Mouse (Mus musculus) heart, embryonic 11.5 days (tissue): Measurements from ENCODE around the gene Fam234a. TPM values are rescaled to one million over a fixed set of nuclear protein-coding genes. Genes with fewer than 3 reads are reported as not detected.
"Not testable (repeated sequence)": the region's sequence is repeated elsewhere in the genome, so short reads cannot be mapped to it uniquely, and the experiment has no call there.

Source experiments
- ATAC-seq: fragments of 200-750 bp; cut with Nextera tagmentation; replicated peaks from 2 replicates; pipeline ENCODE4 v1.8.0; 2017; ENCODE audit warnings: moderate library complexity; ENCODE audit not compliant: insufficient number of reproducible peaks, low FRiP score, low TSS enrichment
- H3K27ac ChIP-seq: fragments of 300-500 bp; sonication (generic); 2 replicates; pipeline ENCODE4 v1.5.1; 2014; ENCODE audit warnings: mild to moderate bottlenecking, low read depth, low read length
- H3K27me3 ChIP-seq: fragments of 300-500 bp; sonication (generic); 2 replicates; pipeline ENCODE4 v1.6.1; 2014; ENCODE audit warnings: mild to moderate bottlenecking, low read length, mixed read lengths; ENCODE audit not compliant: control insufficient read depth, insufficient read depth
- H3K36me3 ChIP-seq: fragments of 300-500 bp; sonication (generic); 2 replicates; pipeline ENCODE4 v1.6.1; 2014; ENCODE audit warnings: mild to moderate bottlenecking, low read length, moderate library complexity, mixed read lengths; ENCODE audit not compliant: control insufficient read depth, insufficient read depth
- H3K4me1 ChIP-seq: fragments of 300-500 bp; sonication (generic); 2 replicates; pipeline ENCODE4 v1.6.1; 2014; ENCODE audit warnings: low read length; ENCODE audit not compliant: control insufficient read depth, insufficient read depth
- H3K4me2 ChIP-seq: fragments of 300-500 bp; sonication (generic); 2 replicates; pipeline ENCODE4 v1.6.1; 2014; ENCODE audit warnings: mild to moderate bottlenecking, moderate library complexity
- H3K4me3 ChIP-seq: fragments of 300-500 bp; sonication (generic); 2 replicates; pipeline ENCODE4 v1.5.1; 2014; ENCODE audit warnings: low read depth, low read length
- H3K9ac ChIP-seq: fragments of 300-500 bp; sonication (generic); 2 replicates; pipeline ENCODE4 v1.6.1; 2014; ENCODE audit warnings: mild to moderate bottlenecking, low read depth, low read length, moderate library complexity
- H3K9me3 ChIP-seq: fragments of 300-500 bp; sonication (generic); replicated peaks from 2 replicates; pipeline ENCODE4 v1.6.1; 2016; ENCODE audit warnings: low read length; ENCODE audit not compliant: control insufficient read depth
- WGBS: fragments of 180-500 bp; shearing (Covaris S2); extraction: QIAGEN DNeasy Blood & Tissue Kit; methylation state at CpG from one replicate; pipeline ENCODE4 v1.1.7; 2014; ENCODE audit not compliant: insufficient replicate concordance; 5-methylcytosine and 5-hydroxymethylcytosine counted together
- polyA plus RNA-seq: library from polyadenylated mRNA; unstranded; fragments of >200 nt; fragmentation: Nextera tagmentation; extraction: Ambion mirVana; gene quantifications from 2 replicates; pipeline ENCODE4 v1.2.1, GENCODE M21; 2014

Fam234a gene
- polyA plus RNA-seq, 1 experiment from 2014 or later, result 34.4 TPM

- not testable (repeated sequence) for H3K4me3 ChIP-seq, H3K9ac ChIP-seq, H3K9me3 ChIP-seq, H3K27ac ChIP-seq, H3K4me2 ChIP-seq, H3K27me3 ChIP-seq, ATAC-seq, H3K36me3 ChIP-seq, H3K4me1 ChIP-seq
- WGBS, result 75% methylated on average over 2 of the region's 2 CpGs
Observed at GRCm38 (mm10) chr17:26175248-26175647, 68.8 kb downstream of the Fam234a start.

GRCm38 (mm10) chr17:26168039-26168438 is 76.0 kb downstream of the Fam234a start:
- no peak for ATAC-seq
- Histone ChIP-seq H3K27ac (no peak overlapping the region), H3K9me3 (no peaks in the 10 kb centered on the region), H3K4me3 (no peak overlapping the region), H3K36me3 (0 out of 2 replicates have a peak, but pooled peaks cover 2% of the 10 kb centered on the region), H3K4me1 (no peaks in the 10 kb centered on the region), H3K4me2 (no peak overlapping the region), H3K9ac (no peak overlapping the region), H3K27me3 (no peaks in the 10 kb centered on the region)
- 88% methylated on average over 2 of the region's 2 CpGs for WGBS

GRCm38 (mm10) chr17:26162736-26163135 is 81.3 kb downstream of the Fam234a start:
- H3K9ac ChIP-seq, result no peak overlapping the region
- no peaks in the 10 kb centered on the region for H3K4me1 ChIP-seq
- WGBS, result 94% methylated on average over 1 of the region's 1 CpGs
- H3K36me3 ChIP-seq, result no peaks in the 10 kb centered on the region
- no peak for ATAC-seq
- no peak overlapping the region for H3K4me2 ChIP-seq
- no peaks in the 10 kb centered on the region for H3K9me3 ChIP-seq
- no peak overlapping the region for H3K27ac ChIP-seq
- H3K4me3 ChIP-seq, result no peak overlapping the region
- no peaks in the 10 kb centered on the region for H3K27me3 ChIP-seq

Other genes with a start within 250 kb of the Fam234a start
- gene Rab11fip3, start 174.7 kb downstream of the Fam234a start, polyA plus RNA-seq, result 11.9 and 12.8 TPM in 2 replicates
- 30.5 and 34.3 TPM in 2 replicates for gene Decr2, start 153.9 kb downstream of the Fam234a start, polyA plus RNA-seq
- 81.7 and 84.2 TPM in 2 replicates for gene Nme4, start 148.6 kb downstream of the Fam234a start, polyA plus RNA-seq
- gene Tmem8, start 130.9 kb downstream of the Fam234a start, polyA plus RNA-seq, result 0.20 and 0.33 TPM in 2 replicates
- gene Mrpl28, start 120.7 kb downstream of the Fam234a start, polyA plus RNA-seq, result 241 and 257 TPM in 2 replicates
- gene Axin1, start 105.6 kb downstream of the Fam234a start, polyA plus RNA-seq, result 7.8 and 10.1 TPM in 2 replicates
- 0.54 and 2.2 TPM in 2 replicates for gene Pdia2, start 45.2 kb downstream of the Fam234a start, polyA plus RNA-seq
- gene Rgs11, start 41.3 kb downstream of the Fam234a start, polyA plus RNA-seq, result 3.7 and 5.8 TPM in 2 replicates
- 6.4 and 7.6 TPM in 2 replicates for gene Arhgdig, start 36.5 kb downstream of the Fam234a start, polyA plus RNA-seq
- 70.2 and 77.2 TPM in 2 replicates for gene Luc7l, start 8.7 kb upstream of the Fam234a start, polyA plus RNA-seq
- gene Neurl1b, start 170.6 kb upstream of the Fam234a start, polyA plus RNA-seq, result 2.0 and 3.0 TPM in 2 replicates